Mouse (Mus musculus) midbrain, postnatal 0 days (tissue): ENCODE data around the gene Erv3. TPM values are rescaled to one million over a fixed set of nuclear protein-coding genes. Genes with fewer than 3 reads are reported as not detected.

ENCODE experiments used
- ATAC-seq: fragments of 200-750 bp; cut with Nextera tagmentation; 2 replicates; pipeline ENCODE4 v1.8.0; 2017; ENCODE audit warnings: moderate number of reproducible peaks, mild to moderate bottlenecking, moderate TSS enrichment, moderate library complexity; ENCODE audit not compliant: low FRiP score
- DNase-seq: peaks from one replicate; pipeline ENCODE4 v3.0.0-alpha.2; 2015; ENCODE audit warnings: low spot score
- H3K27ac ChIP-seq: fragments of 300-500 bp; sonication (generic); 2 replicates; pipeline ENCODE4 v1.5.1; 2014; ENCODE audit warnings: low read depth, mild to moderate bottlenecking, low read length, mixed read lengths
- H3K27me3 ChIP-seq: fragments of 300-500 bp; sonication (generic); 2 replicates; pipeline ENCODE4 v1.6.1; 2014; ENCODE audit warnings: low read length, control low read depth, mixed read lengths; ENCODE audit not compliant: insufficient read depth
- H3K36me3 ChIP-seq: fragments of 300-500 bp; sonication (generic); 2 replicates; pipeline ENCODE4 v1.6.1; 2014; ENCODE audit warnings: low read length, control low read depth, mixed read lengths; ENCODE audit not compliant: insufficient read depth
- H3K4me1 ChIP-seq: fragments of 300-500 bp; sonication (generic); 2 replicates; pipeline ENCODE4 v1.6.1; 2014; ENCODE audit warnings: mild to moderate bottlenecking, control low read depth, antibody characterized with exemption, low read length, mixed read lengths; ENCODE audit not compliant: insufficient read depth
- H3K4me2 ChIP-seq: fragments of 300-500 bp; sonication (generic); 2 replicates; pipeline ENCODE4 v1.6.1; 2014; ENCODE audit warnings: low read depth, mild to moderate bottlenecking, low read length, mixed read lengths; ENCODE audit not compliant: poor library complexity, severe bottlenecking
- H3K4me3 ChIP-seq: fragments of 300-500 bp; sonication (generic); 2 replicates; pipeline ENCODE4 v1.5.1; 2014; ENCODE audit warnings: low read depth, mild to moderate bottlenecking, low read length, moderate library complexity
- H3K9ac ChIP-seq: fragments of 300-500 bp; sonication (generic); replicated peaks from 2 replicates; pipeline ENCODE4 v1.6.1; 2014; ENCODE audit warnings: mild to moderate bottlenecking, low read length, moderate library complexity, mixed read lengths; ENCODE audit not compliant: poor library complexity, severe bottlenecking
- H3K9me3 ChIP-seq: fragments of 300-500 bp; sonication (generic); 2 replicates; pipeline ENCODE4 v1.6.1; 2016; ENCODE audit warnings: low read length, control low read depth
- CTCF ChIP-seq: IDR thresholded peaks from 2 replicates; pipeline ENCODE4 v1.5.1; 2016; ENCODE audit warnings: antibody characterized with exemption, mild to moderate bottlenecking
- WGBS: fragments of 180-500 bp; shearing (Covaris S2); extraction: QIAGEN DNeasy Blood & Tissue Kit; methylation state at CpG from one replicate; pipeline ENCODE4 v1.1.7; 2014; 5-methylcytosine and 5-hydroxymethylcytosine counted together
- polyA plus RNA-seq: library from polyadenylated mRNA; unstranded; fragments of >200 nt; fragmentation: Nextera tagmentation; extraction: Ambion mirVana; gene quantifications from 2 replicates; pipeline ENCODE4 v1.2.1, GENCODE M21; 2015
- total RNA-seq: library from RNA; depleted of rRNA; stranded (reverse); fragments of >200 nt; gene quantifications from 2 replicates; pipeline ENCODE4 v1.2.3, GENCODE M21; 2014

The Erv3 gene
- total and polyA plus RNA-seq, 2 experiments from 2014 or later: not detected

DNA sequence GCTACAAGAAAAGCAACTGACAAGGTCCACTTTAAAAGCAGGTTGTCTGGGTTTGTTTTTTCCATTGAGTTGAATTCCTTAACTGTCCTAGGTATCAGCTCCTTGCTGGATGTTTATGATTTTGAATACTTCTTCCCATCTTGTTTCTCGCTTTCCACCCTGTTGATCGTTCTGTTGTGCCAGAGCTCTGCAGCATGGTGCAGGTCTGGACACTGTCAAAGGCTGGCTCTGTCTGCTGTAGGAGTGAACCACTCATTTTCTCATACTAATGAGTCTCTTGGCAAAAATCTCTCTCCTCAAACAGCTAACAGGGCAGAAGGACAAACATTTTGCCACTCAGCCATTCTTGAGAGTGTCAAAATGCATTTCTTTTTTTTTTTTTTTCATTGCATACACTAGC is 35.6 kb upstream of the Erv3 start:
- Histone ChIP-seq H3K9ac (no peak overlapping the region), H3K9me3 (no peaks in the 10 kb centered on the region), H3K4me2 (no peak overlapping the region), H3K27ac (no peak overlapping the region), H3K4me3 (no peak overlapping the region), H3K36me3 (no peaks in the 10 kb centered on the region), H3K27me3 (no peaks in the 10 kb centered on the region), H3K4me1 (no peaks in the 10 kb centered on the region)
- 87% methylated on average over 2 of the region's 2 CpGs for WGBS
- no peak for DNase-seq
- no peak for ATAC-seq
- no peak for TF ChIP-seq CTCF

DNA sequence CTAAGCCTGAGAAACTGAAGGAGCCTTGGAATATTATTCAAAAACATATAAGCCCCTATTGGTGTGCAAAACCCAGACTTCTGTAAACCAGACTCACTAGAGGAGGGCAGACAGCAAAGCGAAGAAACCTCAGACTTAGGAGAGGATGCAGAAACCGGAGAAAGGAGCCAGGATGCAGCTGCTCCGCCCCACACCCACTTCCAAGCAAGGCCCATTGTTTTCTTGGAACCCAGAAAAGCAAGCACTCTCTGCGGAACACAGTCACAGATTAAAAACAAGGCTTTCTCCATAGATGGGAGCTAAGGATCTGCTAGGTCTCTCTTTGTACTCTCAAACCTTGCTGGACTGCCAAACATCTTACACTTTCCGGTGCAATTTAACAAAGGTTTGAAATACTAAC is 33.0 kb upstream of the Erv3 start:
- Histone ChIP-seq H3K4me2 (no peak overlapping the region), H3K9me3 (no peaks in the 10 kb centered on the region), H3K36me3 (no peaks in the 10 kb centered on the region), H3K4me3 (no peak overlapping the region), H3K4me1 (no peaks in the 10 kb centered on the region), H3K9ac (no peak overlapping the region), H3K27me3 (no peaks in the 10 kb centered on the region), H3K27ac (no peak overlapping the region)
- DNase-seq (no peak), ATAC-seq (no peak)
- no peak for TF ChIP-seq CTCF
- WGBS: 28% methylated on average over 5 of the region's 5 CpGs

- Histone ChIP-seq H3K9ac (no peak overlapping the region), H3K27ac (no peak overlapping the region), H3K4me3 (no peak overlapping the region), H3K27me3 (no peaks in the 10 kb centered on the region), H3K4me1 (0 out of 2 replicates have a peak, but pooled peaks cover under 1% of the 10 kb centered on the region), H3K36me3 (no peaks in the 10 kb centered on the region), H3K4me2 (no peak overlapping the region), H3K9me3 (no peaks in the 10 kb centered on the region)
- TF ChIP-seq CTCF: no peak
- DNase-seq (no peak), ATAC-seq (no peak)
- 77% methylated on average over 7 of the region's 7 CpGs for WGBS
Observed at GRCm38 (mm10) chr2:131888233-131888632, 28.7 kb upstream of the Erv3 start.

DNA sequence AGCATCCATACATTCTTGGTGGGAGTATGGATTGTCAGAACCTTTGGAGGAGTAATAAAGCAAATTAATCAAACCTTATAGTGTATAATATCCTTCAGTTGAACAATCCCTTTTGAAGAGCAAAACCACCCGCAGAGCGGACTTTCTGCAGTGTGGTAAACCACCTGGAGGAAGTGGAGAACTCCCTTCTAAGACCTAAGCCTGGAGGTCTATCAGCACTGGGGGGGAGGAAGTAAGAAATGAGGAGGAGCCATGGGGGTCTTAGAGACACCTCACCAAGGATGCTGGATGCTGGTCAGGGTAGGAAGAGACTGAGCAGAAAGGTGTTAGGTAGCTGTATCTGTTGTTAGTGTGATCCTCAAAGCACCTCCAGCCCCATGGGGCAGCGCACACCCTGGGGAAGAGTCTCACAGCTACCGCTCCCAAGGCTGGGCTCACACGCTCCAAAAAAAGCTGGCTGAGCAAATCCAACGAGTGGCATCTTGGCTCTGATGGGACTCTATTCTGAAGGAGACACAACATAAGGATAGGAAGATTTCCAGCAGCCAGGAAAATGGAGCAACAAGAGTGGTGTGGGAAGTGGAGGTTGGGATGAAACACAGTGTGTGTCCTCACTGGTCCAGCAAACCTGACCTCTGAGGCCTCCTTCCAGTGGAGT is 27.1 kb upstream of the Erv3 start:
- TF ChIP-seq CTCF: no peak
- Histone ChIP-seq H3K4me1 (0 out of 2 replicates have a peak, but pooled peaks cover 2% of the 10 kb centered on the region), H3K9ac (no peak overlapping the region), H3K27ac (no peak overlapping the region), H3K9me3 (no peaks in the 10 kb centered on the region), H3K36me3 (no peaks in the 10 kb centered on the region), H3K27me3 (no peaks in the 10 kb centered on the region), H3K4me2 (no peak overlapping the region), H3K4me3 (no peak overlapping the region)
- 87% methylated on average over 6 of the region's 6 CpGs for WGBS
- DNase-seq (no peak), ATAC-seq (no peak)

DNA sequence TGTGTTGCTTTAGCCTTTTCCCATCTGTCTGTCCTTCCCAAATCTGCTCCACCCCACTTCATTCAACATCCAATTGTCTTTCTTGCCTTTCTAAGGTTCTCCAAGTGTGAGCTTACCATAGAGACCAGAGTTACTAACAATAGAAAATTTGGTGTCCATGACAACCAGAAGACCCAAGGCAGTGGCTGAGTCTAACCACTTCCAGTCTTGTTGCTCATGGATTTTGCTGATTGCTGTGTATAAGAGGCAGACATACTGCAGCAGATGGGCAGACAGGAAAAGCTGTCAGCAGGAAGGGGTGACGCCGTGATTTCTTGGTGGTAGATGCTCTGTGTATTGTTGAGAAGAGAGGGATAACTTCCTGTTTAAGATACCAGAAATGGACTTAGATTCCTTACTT is 23.6 kb upstream of the Erv3 start:
- no peak for TF ChIP-seq CTCF
- Histone ChIP-seq H3K36me3 (no peaks in the 10 kb centered on the region), H3K4me3 (no peak overlapping the region), H3K4me1 (0 out of 2 replicates have a peak, but pooled peaks cover 2% of the 10 kb centered on the region), H3K27ac (no peak overlapping the region), H3K4me2 (no peak overlapping the region), H3K9me3 (no peaks in the 10 kb centered on the region), H3K27me3 (no peaks in the 10 kb centered on the region), H3K9ac (no peak overlapping the region)
- 42% methylated on average over 2 of the region's 2 CpGs for WGBS
- DNase-seq (peak; percentile 61), ATAC-seq (peak; percentile 38; the same call in 1 of the 2 replicates)

- no peak for TF ChIP-seq CTCF
- Histone ChIP-seq H3K4me1 (0 out of 2 replicates have a peak, but pooled peaks cover 2% of the 10 kb centered on the region), H3K27ac (no peak overlapping the region), H3K4me2 (no peak overlapping the region), H3K36me3 (no peaks in the 10 kb centered on the region), H3K4me3 (no peak overlapping the region), H3K27me3 (no peaks in the 10 kb centered on the region), H3K9me3 (no peaks in the 10 kb centered on the region), H3K9ac (no peak overlapping the region)
- ATAC-seq: no peak
- WGBS: 58% methylated on average over 4 of the region's 4 CpGs
- DNase-seq: peak; percentile 45
Observed at GRCm38 (mm10) chr2:131881766-131882165, 22.2 kb upstream of the Erv3 start.
